26 mouse cellular contexts compared by ENCODE assay signal in genomic region chrX:39378830-39379229, GRCm38 (mm10). TPM values are rescaled to one million over a fixed set of nuclear protein-coding genes. Genes with fewer than 3 reads are reported as not detected.
DNase-seq lines count a peak whose midpoint lies in the region; ATAC-seq lines count a peak whose summit lies in the region.
"Had no signal": no experiment of that assay in that cellular context is flagged by ENCODE, and none has a peak within 500 bp of the region (broad histone marks: within the 10 kb centered on the region; RNA-seq: fewer than 3 reads in every experiment).

No protein-coding gene starts in this region.

- ATAC-seq in frontal cortex, adult (ENCODE audit: low TSS enrichment): peak; percentile 62
- ATAC-seq: activated CD4-positive, CD25-positive, alpha-beta regulatory T cell, adult 4 months; forebrain, embryonic 15.5 days; hindbrain, postnatal 0 days had no signal

- intact Hi-C loops in left cerebral cortex, postnatal 14 days (cut with DNase I): no loop called here

- DNase-seq in frontal cortex, postnatal 25 days (ENCODE audit: low spot score in 2 of 2): no peak
- DNase-seq in layer of hippocampus, adult 9-11 months: peak; percentile 21
- DNase-seq in layer of hippocampus, adult 9-10 months (ENCODE audit: low spot score): no peak
- peak; percentile 13 for DNase-seq in right cerebral cortex, adult 18-20 months
- DNase-seq in right cerebral cortex, postnatal 25 days: no peak
- peak; percentile 1 to 15 for DNase-seq in left cerebral cortex, postnatal 14 days (ENCODE audit: low spot score in 2 of 2)
- DNase-seq in spleen, postnatal 4 days (ENCODE audit: low spot score in 2 of 2): no peak
- DNase-seq: adrenal gland, postnatal 10 days; adrenal gland, postnatal 36 days; cerebellum, adult 11 months; cerebellum, adult 2 months; cerebellum, adult 9-11 months; cerebellum, postnatal 25 days; gastrocnemius, postnatal 10 days; gastrocnemius, postnatal 36 days; heart, adult 2 months; heart, postnatal 14 days; heart, postnatal 4 days had no signal

RNA-seq across cellular contexts. Expression of gene Cypt15, which starts 32.8 kb away (rescaled TPM):
- not detected for total RNA-seq in left cerebral cortex, postnatal 14 days (2021)
- total RNA-seq: adrenal gland, postnatal 10 days; adrenal gland, postnatal 36 days; common myeloid progenitor, adult 5-6 weeks; ES-E14; gastrocnemius, adult 18-20 months; gastrocnemius, postnatal 10 days; gastrocnemius, postnatal 36 days; granulocyte monocyte progenitor cell, adult 5-6 weeks; heart, adult 2 months; heart, postnatal 14 days; heart, postnatal 4 days; hindbrain, postnatal 0 days had no signal

Comparison
In these comparisons a context has a peak if more than half of its experiments do, and no peak if none do; other contexts are left out.
1. DNase-seq: peak in layer of hippocampus, adult 9-11 months (single experiment), right cerebral cortex, adult 18-20 months (single experiment) and left cerebral cortex, postnatal 14 days (2 of 2); none in frontal cortex, postnatal 25 days (0 of 2), layer of hippocampus, adult 9-10 months (single experiment), right cerebral cortex, postnatal 25 days (single experiment) and spleen, postnatal 4 days (0 of 2).